Mouse (Mus musculus) large intestine, adult 2 months (tissue): Measurements from ENCODE around the gene Olfr328. TPM values are rescaled to one million over a fixed set of nuclear protein-coding genes. Genes with fewer than 3 reads are reported as not detected.

Experiments
- polyA plus RNA-seq: library from polyadenylated mRNA; depleted of rRNA; stranded (reverse); fragments of >200 nt; gene quantifications from 2 replicates; pipeline ENCODE4 v1.2.3, GENCODE M21; 2012; rRNA removed

Olfr328 gene
- polyA plus RNA-seq, 1 experiment = not detected

Other genes starting within 250 kb of the Olfr328 start
- gene Zfp692, start 248.6 kb downstream of the Olfr328 start, polyA plus RNA-seq = 24.8 and 28.7 TPM in 2 replicates
- gene Zfp672, start 225.3 kb downstream of the Olfr328 start, polyA plus RNA-seq = 16.6 and 20.8 TPM in 2 replicates
- gene Sh3bp5l, start 224.9 kb downstream of the Olfr328 start, polyA plus RNA-seq = 26.7 and 27.6 TPM in 2 replicates
- 6,429 and 6,795 TPM in 2 replicates for gene Lypd8, start 176.6 kb downstream of the Olfr328 start, polyA plus RNA-seq
- gene 1810065E05Rik, start 134.5 kb downstream of the Olfr328 start, polyA plus RNA-seq = 19.1 and 114 TPM in 2 replicates
- gene Gm12253, start 123.1 kb downstream of the Olfr328 start, polyA plus RNA-seq = not detected in 2 replicates
- not detected in 2 replicates for gene Lypd9, start 102.7 kb downstream of the Olfr328 start, polyA plus RNA-seq
- gene Olfr30, start 93.4 kb downstream of the Olfr328 start, polyA plus RNA-seq = not detected in 2 replicates
- not detected in 2 replicates for gene Olfr332, start 63.1 kb downstream of the Olfr328 start, polyA plus RNA-seq
- gene Olfr331, start 53.1 kb downstream of the Olfr328 start, polyA plus RNA-seq = not detected in 2 replicates
- not detected in 2 replicates for gene Olfr330, start 20.8 kb downstream of the Olfr328 start, polyA plus RNA-seq
- not detected in 2 replicates for gene Olfr329-ps, start 9.2 kb downstream of the Olfr328 start, polyA plus RNA-seq
- gene Olfr224, start 14.9 kb upstream of the Olfr328 start, polyA plus RNA-seq = not detected in 2 replicates
- gene Olfr325, start 22.1 kb upstream of the Olfr328 start, polyA plus RNA-seq = not detected in 2 replicates
- not detected in 2 replicates for gene Olfr324, start 39.5 kb upstream of the Olfr328 start, polyA plus RNA-seq
- gene 2210407C18Rik, start 60.4 kb upstream of the Olfr328 start, polyA plus RNA-seq = 166 and 238 TPM in 2 replicates
- 0.43 TPM in 1 of 2 replicates, not detected in the other for gene Olfr323, start 74.9 kb upstream of the Olfr328 start, polyA plus RNA-seq
- 0.09 and 0.10 TPM in 2 replicates for gene Trim58, start 84.8 kb upstream of the Olfr328 start, polyA plus RNA-seq
- not detected in 2 replicates for gene Olfr322, start 103.1 kb upstream of the Olfr328 start, polyA plus RNA-seq
- not detected in 2 replicates for gene Olfr320, start 125.5 kb upstream of the Olfr328 start, polyA plus RNA-seq
- gene Olfr319, start 143.5 kb upstream of the Olfr328 start, polyA plus RNA-seq = not detected in 2 replicates
- gene Olfr318, start 168.4 kb upstream of the Olfr328 start, polyA plus RNA-seq = not detected in 2 replicates
- not detected in 2 replicates for gene Olfr317, start 183.6 kb upstream of the Olfr328 start, polyA plus RNA-seq
- not detected in 2 replicates for gene Olfr316, start 197.1 kb upstream of the Olfr328 start, polyA plus RNA-seq
- gene Olfr315, start 217.6 kb upstream of the Olfr328 start, polyA plus RNA-seq = not detected in 2 replicates
- not detected in 2 replicates for gene Olfr314, start 227.3 kb upstream of the Olfr328 start, polyA plus RNA-seq
- 1.3 and 3.1 TPM in 2 replicates for gene Fam183b, start 246.3 kb upstream of the Olfr328 start, polyA plus RNA-seq